Mouse (Mus musculus) layer of hippocampus, adult 9-10 months (tissue): ENCODE results near the gene Gm4871.
A peak's percentile ranks its signal among the peaks of the same experiment; 100 is the strongest.

Experiments
- DNase-seq: peaks from one replicate; pipeline ENCODE4 v3.0.0; 2022; ENCODE audit warnings: low spot score

Gm4871 gene

DNA sequence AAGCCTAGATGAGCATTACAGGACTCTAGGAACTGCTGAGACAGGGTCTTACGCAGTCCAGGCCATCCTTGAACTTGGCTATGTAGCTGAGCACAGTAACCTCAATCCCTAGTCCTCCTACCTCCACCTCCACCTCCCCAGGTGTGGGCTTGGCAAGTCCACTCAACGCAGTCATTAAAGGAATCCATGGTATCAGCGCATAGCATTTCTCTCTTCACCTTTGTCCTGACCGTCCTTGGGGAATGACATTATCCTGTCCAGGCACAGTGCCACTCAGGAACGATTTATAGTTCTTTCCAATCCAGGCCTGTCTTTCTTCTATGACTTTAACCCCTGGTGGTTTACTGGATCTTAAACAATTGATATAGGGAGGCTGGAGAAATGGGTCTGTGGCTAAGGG is 42.1 kb downstream of the Gm4871 start:
- no peak for DNase-seq

DNA sequence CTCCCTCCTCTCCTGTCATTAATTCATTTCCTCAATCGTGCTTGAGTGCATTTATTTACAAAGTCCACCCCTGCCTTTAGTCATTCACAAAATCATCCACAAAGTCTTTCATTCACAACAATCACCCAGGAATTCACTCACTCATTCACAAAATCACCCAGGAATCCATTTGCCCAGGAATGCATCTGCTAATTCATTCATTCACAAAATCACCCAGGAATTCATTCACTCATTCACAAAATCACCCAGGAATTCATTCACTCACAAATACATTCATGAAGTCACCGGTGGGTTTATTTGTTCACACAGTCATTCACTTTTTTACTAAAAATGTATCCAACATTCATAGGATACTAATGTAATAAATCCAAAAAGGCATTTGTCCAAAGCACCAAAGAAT is 42.5 kb downstream of the Gm4871 start:
- no peak for DNase-seq

GRCm38 (mm10) chr5:144989061-144989405 is 43.5 kb downstream of the Gm4871 start:
- no peak for DNase-seq

GRCm38 (mm10) chr5:144988340-144989060 is 44.1 kb downstream of the Gm4871 start:
- DNase-seq: peak; percentile 38

GRCm38 (mm10) chr5:144987561-144987960 is 45.0 kb downstream of the Gm4871 start:
- DNase-seq: no peak

DNA sequence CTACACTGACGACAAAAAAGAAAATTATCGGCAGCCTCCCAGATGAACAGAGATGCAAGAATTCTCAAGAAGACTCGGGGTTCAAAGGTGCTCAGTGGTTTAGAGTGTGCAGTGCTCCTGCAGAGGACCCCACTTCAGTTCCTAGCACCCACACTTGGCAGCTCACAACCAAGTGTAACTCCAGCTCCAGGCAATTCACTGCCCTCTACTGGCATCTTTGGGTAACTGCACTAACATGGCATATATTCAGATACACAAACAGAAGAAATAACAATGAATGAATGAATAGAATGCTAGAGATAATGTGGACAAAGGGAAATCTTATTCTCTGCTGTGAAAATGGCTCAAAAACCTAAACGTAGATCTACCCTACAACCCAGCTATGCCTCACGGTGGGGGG is 47.7 kb downstream of the Gm4871 start:
- DNase-seq: no peak

DNA sequence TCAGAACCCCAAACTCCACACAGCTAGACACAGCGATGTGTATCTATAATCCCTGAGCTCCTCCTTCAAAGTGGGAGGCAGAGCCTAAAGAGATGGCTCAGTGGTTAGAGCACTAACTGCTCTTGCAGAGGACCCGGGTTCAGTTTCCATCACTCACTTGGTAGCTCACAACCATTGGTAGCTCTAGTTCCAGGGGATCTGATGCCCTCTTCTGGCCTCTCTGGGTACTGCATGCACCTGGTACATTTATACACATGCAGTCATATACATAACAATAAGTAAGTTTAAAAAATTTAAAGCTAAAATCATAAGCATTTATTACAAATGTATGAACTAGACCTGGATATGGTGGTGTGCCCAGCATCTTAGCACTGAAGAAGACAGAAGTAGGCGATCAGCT is 49.3 kb downstream of the Gm4871 start:
- no peak for DNase-seq
